Mouse (Mus musculus) lung, postnatal 10 days (tissue): Measurements from ENCODE around the gene Bcl2l11.
A peak's percentile ranks its signal among the peaks of the same experiment; 100 is the strongest.

Source experiments
- DNase-seq: peaks from one replicate; pipeline ENCODE4 v3.0.0; 2021

Bcl2l11 gene

DNA sequence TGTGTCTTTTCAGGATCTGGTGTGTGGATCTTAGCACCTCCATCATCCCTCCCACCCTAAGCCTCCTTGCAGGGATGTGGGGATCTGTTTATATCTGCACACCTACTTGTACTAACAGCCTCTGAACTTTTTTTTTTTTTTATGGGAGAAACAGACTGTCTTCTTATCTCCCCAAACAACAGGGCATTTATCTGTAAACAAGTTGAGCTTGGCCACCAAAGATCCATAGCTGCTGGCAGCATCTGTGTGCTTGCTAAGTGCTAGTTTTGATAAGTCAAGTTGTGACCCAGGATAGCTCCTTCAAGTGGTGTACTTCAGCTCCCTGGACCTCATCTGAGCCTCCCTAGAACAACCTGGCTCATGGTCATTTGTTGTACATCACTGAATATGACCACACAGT, 18.2 kb downstream of the Bcl2l11 start:
- DNase-seq, result no peak

DNA sequence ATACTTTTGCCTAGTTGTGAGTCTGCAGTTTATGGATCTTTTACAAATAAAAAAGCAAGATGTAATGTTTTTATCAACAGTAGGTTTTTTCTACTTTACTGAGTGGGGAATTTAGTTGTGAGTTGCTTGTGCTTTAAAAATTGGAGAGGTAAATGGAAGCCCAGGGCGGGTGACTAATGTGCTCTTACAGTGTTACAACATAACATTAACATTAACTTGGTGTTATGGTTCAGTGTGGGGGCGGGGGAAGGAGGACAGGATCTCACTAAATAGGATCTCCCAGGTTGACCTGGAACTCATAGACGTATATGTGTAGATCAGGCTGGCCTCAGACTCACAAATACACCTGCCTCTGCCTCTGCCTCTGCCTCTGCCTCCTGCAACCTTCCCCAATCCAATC, 19.6 kb downstream of the Bcl2l11 start:
- DNase-seq, result no peak

DNA sequence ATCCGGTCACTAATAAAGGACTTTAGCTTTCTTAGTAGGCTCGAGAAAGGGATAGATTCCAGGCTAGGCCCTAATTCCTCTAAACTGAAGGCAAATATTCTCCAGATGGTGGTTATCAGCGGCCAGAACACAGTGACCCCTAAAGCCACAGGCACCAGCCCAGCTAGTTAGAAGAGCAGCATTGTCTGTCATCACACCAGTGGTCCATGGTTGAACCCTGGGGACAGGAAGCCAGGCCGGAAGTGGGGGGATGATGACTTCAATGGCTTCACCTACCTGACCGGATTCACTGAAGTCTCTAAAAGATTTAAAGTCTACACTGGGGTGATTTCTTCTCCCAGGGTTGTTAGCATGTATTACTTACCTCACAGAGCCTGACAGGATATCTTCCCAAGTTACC, 23.8 kb downstream of the Bcl2l11 start:
- no peak for DNase-seq

DNA sequence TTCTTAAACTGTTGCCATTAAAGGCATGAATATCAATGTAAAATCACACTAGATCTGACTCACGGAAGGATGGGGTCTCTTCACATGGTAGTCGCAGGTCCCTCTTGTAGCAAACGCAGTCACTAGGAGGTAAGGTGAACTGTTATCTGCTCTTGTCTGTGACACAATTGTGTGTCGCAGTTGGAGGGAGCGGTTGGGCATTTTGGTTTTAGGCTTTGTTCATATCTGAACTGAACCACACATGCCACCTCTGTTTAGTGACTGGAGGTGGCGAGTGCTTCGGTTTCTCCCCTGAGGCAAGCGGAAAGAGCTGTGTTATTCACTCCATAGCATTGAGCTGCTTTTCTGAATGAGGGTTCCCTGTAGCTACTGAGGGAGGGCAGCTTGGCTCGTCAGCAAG, 26.4 kb downstream of the Bcl2l11 start:
- no peak for DNase-seq

DNA sequence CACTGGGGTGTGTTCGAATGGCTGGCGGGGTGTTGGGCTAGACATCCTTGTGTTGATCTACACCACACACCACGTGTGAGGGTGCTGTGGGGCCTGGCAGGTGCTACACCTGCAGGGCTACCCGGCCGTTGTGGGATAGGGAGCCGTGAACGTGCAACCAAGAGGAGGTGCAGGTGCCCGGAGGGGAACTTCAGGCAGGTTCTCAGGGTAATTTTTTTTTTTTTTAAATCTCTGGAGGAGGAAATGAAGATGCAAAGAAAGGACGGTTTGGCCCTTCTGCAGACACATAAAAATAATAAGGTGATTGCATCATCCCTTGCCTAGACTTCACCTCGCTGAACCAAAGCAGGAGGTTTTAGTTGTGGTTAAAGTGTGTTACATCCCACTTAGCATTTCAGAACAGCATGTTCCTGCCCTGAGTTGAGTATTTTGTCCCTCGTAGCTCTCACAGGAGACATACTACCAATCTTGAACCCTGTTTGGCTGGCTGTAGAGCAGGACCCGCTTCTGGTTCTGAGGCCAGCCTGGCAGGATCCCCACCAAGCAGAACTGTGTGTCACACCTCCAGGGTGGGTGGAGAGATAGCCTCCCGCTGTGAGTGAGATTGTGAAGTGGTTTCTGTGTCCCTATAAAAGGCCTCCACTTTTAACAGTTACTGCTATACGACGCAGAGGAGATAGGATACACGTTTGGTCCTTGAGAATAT, 27.2 kb downstream of the Bcl2l11 start:
- no peak for DNase-seq

DNA sequence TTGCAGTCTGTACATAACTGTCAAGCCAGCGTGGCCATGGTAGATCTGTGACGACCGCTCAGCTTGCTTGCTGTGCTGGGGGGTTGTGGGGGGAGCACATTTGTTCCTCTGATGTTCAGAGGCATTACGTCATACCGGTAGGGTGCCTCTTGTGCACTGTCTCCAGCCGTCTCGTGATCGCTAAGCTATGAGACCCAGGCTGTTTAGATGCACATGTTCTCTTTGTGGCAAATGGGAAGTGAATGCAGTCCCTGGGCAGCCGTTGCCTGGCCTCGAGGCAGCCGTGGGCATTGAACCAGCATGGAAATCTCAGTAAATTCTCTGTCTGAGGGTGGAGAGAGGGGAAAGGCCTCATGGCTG, 27.7 kb downstream of the Bcl2l11 start:
- no peak for DNase-seq

DNA sequence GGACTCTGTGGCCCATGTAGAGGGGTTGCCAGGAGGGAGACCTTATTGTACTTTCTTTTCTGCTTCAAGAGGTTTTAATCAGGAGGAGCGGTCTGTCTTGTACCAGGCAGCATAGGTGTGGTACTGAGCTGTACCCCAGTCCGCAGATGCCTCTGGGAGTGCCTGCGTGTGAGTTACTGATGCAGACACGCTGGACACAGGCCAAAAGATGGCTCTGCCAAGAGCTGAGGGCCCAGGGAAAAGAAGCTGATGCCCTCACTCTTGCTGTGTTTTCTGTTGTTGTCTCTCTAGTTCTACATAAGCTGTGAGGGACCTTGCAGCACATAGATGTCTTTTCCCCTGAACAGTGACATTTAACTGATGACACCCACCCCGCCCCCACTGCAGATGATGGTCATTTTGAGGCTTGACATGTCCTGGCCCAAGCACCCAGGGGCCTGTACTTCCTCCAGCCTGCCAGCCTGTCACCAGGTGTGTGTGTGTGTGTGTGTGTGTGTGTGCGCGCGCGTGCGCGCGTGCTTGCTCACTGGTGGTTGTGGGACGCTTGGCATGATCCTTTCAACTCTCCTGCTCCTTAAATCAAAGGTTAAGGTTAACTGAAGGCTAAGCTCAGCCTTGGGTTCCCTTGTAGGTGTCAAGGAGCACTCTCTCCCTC, 29.7 kb downstream of the Bcl2l11 start:
- no peak for DNase-seq

DNA sequence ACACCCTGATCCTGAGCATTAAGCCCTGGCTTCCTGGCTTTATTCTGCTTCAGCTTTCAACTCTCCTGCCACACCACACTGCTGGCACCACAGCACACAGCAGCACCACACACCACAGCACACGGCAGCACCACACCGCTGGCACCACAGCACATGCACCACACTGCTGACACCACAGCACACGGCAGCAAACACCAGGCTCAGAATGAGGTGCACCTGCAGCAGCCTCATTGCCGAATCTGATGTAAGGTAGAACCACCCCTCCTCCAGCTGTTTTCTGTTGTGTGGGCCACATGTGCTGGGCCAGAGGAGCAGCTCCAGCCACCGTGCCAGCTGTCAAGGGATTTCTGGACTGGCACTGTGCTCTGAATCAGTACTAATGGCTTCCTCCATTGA, 30.2 kb downstream of the Bcl2l11 start:
- DNase-seq, result no peak

DNA sequence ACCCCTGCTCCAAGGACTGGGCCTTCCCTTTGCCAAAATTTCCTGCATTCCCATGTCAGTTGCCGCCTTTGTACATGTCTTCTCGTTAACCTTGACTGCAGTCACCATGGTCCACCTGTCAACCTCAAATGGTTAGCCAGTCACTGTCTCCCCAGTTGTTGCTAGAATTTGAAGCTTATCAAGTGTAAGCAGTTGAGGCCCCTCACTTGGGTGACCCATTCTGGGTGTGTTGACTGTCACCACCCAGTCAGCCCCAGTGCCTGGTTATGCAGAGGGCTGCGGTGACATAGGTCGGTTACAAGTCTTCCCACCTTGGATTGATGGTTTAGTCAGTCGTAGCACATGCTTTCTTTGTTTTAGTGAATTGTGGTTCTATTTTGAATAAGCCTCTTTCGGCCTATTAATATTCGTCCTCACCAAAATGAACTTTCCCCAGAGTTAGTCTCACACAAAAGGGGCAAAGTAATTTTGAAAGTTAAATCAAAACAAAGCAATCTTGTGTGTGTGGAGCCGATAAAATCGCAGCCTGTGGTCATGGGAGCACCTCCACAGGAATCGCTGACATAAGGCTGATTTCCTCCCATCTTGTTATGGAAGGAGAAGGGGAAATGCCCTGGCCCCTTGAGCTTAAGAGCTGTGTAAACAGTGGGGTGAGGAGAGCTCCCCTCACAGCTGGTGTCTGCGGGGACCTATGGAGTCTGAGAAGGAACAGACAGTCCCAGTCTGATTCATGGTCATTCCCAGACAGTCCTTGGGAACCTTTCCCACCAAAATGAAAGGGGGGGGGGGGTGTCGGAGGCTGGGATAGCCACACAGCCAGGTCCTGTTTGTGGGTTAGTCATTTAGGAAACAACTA, 30.9 kb downstream of the Bcl2l11 start:
- no peak for DNase-seq

DNA sequence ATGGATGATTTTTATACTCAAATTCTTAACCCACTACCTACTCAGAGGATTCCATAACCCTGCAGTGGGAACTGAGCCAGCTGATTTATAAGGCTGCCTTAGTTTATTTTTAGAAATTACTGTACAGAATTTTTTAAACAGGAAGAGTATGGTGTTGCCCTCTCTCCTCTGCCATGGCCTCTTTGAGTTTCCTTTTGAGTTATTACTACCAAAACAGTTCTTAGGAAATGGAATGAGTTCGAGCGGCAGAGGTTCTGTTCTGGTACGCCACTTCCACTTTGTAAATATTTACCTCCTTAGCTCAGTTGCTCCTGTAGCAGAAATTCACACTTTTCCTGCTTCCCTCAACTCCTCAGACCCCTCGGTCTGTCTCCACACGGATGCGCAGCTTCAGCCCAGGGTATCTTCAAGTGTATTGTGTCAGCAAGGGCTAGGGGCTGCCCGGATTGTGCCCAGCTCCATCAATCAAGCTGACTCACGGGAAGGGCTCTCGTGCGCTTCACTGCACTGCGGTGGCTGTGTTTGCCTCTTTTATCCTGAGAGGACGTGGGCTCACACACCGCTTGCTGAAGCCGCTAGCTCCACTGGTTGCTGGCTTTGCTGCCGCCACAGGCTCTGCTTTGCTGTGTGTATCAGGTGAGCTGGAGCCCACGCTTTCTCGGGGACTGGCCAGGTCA, 33.0 kb downstream of the Bcl2l11 start:
- DNase-seq, result no peak

DNA sequence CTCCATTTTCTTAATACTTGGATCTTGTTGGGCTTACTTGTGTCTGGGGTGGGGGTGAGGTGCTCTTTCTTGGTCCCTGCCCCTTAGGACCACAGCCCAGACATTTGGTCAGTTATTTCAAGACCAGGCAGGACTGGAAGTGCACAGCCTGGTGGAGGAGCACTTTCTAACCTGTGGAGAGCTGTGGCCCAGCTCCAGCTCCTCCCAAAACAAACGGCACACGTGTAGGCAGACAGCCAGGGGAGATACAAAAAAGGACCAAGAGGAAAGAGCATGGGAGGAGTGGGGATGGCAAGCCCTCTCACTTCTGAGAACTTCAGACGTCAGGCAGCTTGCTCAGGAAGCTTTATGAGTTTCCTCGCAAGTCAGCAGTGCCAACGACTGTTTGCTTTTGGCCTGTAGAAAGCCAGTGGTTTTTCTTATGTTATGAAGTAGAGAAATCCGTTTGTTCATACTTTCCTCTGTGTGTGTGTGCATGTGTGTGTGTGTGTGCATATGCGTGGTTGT, 33.8 kb downstream of the Bcl2l11 start:
- DNase-seq, result no peak

DNA sequence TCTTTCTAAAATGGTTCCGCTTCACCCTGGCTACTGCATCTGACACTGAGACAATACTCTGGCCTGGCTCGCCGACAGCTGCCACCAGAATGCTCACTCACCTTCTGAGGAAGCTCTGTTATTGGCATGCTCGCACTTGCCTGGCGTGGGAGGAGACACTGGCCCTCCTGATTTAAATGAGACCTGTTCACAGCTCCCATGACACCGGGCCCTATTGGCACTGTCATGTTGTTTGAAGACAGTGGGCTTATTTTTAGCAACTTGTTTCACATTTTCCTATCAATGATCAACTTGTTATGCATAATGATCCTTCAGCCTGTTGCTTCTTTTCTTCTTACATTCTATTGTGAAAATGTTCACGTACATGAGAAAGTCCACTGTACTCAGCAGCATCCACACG, 37.3 kb downstream of the Bcl2l11 start:
- DNase-seq, result no peak

DNA sequence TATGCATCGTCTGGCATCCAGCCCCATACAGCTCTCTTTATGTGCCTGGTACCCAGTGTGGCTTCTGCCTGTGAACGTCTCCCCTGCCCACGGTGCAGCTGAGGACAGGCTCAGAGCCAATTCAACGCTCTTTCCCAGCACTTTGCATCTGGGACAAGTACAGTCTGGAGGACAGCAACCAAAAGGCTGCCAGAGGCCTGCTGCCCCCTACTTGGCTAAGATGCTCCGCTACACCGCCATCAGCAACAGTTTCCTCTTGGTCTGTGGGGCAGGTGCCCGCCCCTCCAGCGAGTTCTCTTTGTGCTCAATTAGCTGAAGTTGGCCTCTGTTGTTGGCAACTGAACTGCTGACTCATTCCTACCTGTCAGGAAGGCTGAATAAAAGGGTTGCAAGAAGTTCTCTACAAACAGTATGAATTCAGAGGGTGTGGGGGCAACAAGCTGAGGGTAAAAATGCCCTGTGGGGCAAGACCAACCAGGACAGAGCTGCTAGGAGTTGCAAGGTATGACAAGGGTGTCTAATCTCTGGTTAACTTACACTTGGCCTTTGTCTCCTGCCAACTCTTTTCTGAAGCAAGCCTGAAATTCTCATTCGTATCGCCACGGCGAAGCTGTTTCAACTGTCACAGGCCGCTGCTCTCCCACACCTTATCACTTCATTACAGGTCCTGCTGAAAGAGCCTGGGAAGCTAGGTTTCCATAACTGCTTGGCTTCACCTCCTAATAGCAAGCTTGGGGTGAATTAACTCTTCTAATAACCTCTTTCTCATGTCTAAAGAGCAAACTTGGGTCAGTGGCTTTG, 41.0 kb downstream of the Bcl2l11 start:
- peak; percentile 17 for DNase-seq

DNA sequence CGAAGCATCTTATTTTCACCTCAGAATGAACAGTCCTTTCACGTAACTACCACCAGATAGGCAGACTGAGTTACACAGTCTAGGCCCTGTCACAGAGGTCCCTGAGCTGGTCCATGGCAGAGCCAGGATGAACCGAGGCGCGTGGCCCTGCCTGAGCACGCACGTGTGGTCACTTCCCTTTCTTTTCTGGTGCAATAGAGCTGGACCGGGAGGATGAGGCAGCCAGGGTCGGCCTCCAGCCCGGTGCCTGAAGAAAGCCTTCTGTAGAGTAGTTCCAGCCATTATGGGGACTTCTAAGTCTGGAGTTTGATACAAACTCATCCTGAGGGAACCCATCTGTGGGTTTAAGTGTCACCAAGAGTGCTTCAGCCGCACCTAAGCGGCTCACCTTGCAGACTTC, 42.1 kb downstream of the Bcl2l11 start:
- DNase-seq, result no peak

DNA sequence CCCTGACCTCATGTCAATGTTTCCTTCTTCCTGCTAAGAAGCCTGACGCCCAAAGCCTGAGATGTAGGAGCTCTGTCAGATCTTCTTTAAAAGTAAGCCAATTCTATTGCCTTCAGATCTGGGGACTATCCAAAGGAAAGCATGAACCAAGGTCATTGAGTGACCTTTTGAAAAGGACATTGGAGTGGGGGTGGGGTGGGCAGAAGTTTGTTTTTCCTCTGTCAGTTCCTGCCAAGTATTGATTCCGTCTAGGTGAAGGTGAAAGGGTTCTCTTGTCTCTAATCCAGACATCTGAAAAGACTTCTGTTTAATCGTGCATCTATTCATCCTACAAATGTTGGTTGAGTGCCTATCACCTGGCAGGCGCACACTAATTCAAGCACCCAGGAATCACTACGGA, 43.6 kb downstream of the Bcl2l11 start:
- DNase-seq, result no peak

DNA sequence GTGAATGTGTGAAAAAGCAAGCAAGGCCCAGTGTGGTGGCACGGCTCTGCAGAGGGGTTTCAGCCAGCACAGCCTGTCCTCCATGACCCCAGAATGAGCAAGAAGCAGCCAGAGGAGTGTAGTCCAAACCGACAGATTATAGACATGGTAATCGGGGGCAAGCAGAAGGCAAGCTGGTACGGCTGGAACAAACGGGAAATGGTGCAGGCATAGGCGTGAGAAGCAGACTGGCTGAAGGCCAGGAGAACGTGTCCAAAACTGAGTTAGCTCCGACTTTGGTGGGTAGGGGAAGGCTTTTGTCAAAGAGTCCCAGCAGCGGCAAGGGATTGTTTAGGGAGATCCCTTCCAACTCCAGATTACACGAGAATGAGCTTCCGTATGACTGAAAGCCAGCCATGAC, 44.1 kb downstream of the Bcl2l11 start:
- DNase-seq, result peak; percentile 34

DNA sequence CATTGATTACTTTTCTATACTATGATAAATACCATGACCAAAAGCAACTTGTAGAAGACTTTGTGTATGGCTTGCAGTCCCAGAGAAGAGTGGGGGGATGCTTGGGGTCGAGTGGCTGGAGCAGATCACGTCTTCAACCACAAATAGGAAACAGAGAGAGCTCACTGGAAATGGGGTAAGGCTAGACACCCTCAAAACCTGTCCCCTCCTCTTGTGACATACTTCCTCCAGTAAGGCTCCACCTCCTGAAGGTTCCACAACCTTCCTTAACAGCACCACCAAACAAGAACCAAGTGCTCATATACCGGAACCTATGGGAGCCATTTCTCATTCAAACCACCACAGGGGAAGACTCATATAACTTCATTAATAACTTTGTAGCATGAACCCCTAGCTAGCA, 44.8 kb downstream of the Bcl2l11 start:
- no peak for DNase-seq

DNA sequence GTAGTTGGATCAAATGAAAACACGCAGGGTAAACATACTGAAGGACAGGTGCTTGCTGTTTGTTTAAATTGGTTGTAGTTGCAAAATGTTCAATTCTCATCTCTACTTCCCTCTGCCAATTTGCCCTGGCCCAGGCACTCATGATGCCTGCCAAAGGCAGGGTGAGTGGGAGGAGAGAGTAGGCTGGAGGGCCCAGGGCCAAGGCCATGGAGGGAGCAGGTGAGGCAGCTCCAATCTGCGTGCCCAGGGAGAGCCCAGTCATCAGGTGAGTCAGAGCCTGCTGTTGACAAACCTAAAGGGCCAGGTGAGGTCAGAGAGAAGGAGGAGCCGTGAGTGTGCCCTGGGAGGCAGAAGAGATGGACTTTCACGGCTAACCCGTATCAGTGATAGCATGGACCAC, 46.4 kb downstream of the Bcl2l11 start:
- peak; percentile 68 for DNase-seq

DNA sequence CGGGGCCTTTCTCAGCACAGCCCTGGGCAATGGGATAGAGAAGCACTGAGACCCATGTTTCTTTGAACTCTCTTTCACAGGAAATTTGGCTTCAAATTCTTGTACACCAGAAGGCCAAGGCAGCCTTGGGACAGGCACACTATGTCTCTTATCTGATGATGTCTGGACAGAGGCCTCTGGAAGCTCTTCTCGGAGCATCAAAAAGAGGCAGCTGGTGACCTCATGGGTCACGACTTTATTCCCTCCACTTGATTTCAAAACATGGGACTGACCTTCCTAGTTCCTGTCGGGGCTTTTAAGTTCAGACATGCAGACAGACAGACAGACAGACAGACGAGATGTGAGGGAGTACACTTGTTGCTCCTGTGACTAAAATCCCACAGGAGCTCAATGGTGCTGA, 48.3 kb downstream of the Bcl2l11 start:
- DNase-seq, result peak; percentile 21

DNA sequence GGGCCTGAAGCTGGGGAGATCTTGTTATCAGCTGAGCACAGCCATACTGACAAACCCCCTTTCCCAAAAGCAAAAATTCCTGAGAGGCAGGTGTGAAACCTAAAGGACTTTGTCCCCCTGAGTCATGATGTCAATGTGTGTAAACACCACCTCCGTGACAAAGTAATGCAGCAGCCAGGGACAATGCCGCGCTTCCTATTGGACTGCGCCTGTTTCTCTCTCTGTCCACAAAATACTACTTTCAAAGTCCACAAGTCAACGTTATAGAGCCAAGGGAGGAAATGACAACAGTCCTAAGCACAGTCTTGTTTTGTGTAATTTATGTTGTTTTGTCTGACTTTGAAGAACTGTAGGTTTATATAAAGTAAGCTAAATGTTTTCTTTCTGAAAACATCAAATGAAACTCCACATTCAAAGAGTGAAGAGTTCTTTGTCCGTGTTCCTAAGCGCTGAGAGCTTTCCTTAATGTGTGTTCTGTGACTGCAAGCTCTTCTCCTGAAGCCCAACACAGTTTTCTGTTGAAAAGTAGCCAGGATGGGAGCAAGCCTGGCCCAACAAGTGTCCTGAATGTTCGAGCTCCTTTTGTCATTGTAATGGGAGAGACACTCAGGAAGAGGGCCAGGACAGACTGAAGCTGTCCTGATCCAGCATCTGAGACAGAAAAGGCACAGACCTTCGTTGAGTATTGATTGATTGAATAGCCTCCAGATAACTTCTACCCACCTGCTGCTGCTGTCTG, 48.9 kb downstream of the Bcl2l11 start:
- DNase-seq, result peak; percentile 38

DNA sequence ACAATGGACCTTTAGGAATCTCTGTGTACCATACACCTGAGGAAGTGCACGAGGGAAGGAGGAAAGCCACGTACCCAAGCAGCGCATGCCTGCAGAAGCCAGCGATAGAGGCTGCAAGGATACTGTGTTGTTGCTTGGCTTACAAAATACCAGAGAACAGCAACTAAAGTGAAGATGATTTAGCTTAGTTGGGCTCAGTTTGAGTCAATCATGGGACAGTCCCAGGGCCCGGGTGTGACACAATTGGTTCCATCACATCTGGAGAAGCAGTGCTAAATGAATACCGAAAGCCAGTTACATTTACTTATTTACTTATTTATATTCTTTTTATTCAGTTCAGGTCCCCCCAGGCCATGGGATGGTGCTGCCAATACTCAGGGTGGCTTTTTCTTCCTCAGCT, 49.8 kb downstream of the Bcl2l11 start:
- DNase-seq, result no peak
